Mouse (Mus musculus) C2C12 (cell line): ENCODE results near the gene Hist1h2ah. TPM values are rescaled to one million over a fixed set of nuclear protein-coding genes. Genes with fewer than 3 reads are reported as not detected.

Experiments used
- H3K27me3 ChIP-seq: one replicate; pipeline ENCODE4 v1.6.1; 2011; ENCODE audit not compliant: control insufficient read depth, insufficient read depth, insufficient read length
- H3K36me3 ChIP-seq: one replicate; pipeline ENCODE4 v1.6.1; 2011; ENCODE audit not compliant: control insufficient read depth, insufficient read depth
- H3K4me3 ChIP-seq: one replicate; pipeline ENCODE4 v1.5.1; 2011; ENCODE audit warnings: mild to moderate bottlenecking, control low read depth; ENCODE audit not compliant: poor library complexity, insufficient read depth, severe bottlenecking
- H3K79me2 ChIP-seq: one replicate; pipeline ENCODE4 v1.6.1; 2011; ENCODE audit not compliant: control insufficient read depth, insufficient read depth
- H3K79me3 ChIP-seq: one replicate; pipeline ENCODE4 v1.6.1; 2011; ENCODE audit warnings: low read depth, control low read depth
- H3ac ChIP-seq: one replicate; pipeline ENCODE3; 2011; ENCODE audit warnings: low read depth; ENCODE audit not compliant: control insufficient read depth, insufficient read length
- CEBPB ChIP-seq: IDR thresholded peaks from one replicate; pipeline ENCODE4 v1.6.1; 2011; ENCODE audit warnings: low read depth, mild to moderate bottlenecking, control low read depth, moderate library complexity
- CTCF ChIP-seq: IDR thresholded peaks from one replicate; pipeline ENCODE4 v1.5.1; 2011; ENCODE audit not compliant: control insufficient read depth, insufficient read depth, insufficient read length
- FOSL1 ChIP-seq: IDR thresholded peaks from one replicate; pipeline ENCODE4 v1.8.0; 2011; ENCODE audit warnings: mild to moderate bottlenecking, low read length; ENCODE audit not compliant: poor library complexity, insufficient read depth, severe bottlenecking
- MAX ChIP-seq: IDR thresholded peaks from one replicate; pipeline ENCODE4 v1.6.1; 2011; ENCODE audit warnings: mild to moderate bottlenecking, control low read depth
- MYOD1 ChIP-seq: IDR thresholded peaks from one replicate; pipeline ENCODE4 v1.6.1; 2011; ENCODE audit warnings: low read depth; ENCODE audit not compliant: control insufficient read depth, insufficient read length
- MYOG ChIP-seq: IDR thresholded peaks from one replicate; pipeline ENCODE4 v1.6.1; 2011; ENCODE audit not compliant: control insufficient read depth, insufficient read length; ENCODE audit errors: extremely low read depth
- USF1 ChIP-seq: IDR thresholded peaks from one replicate; pipeline ENCODE4 v1.6.1; 2011; ENCODE audit warnings: low read depth, mild to moderate bottlenecking, control low read depth, moderate library complexity
- polyA plus RNA-seq: library from polyadenylated mRNA; unstranded; fragments of >200 nt; fragmentation: generic; extraction: Trizol; gene quantifications from one replicate; pipeline ENCODE4 v1.2.1, GENCODE M21; 2012; ENCODE audit warnings: missing spikeins

Hist1h2ah gene
- polyA plus RNA-seq, 1 experiment: 9.5 TPM

- no peaks in the 10 kb centered on the region for H3K27me3 ChIP-seq
- H3K79me2 ChIP-seq: no peaks in the 10 kb centered on the region
- H3ac ChIP-seq: peak overlapping the region; percentile 75
- H3K36me3 ChIP-seq: no peaks in the 10 kb centered on the region
- peak overlapping the region; percentile 34 for H3K4me3 ChIP-seq
- TF ChIP-seq FOSL1: no peak
- TF ChIP-seq MYOD1: no peak
- no peak for TF ChIP-seq USF1
- no peak for TF ChIP-seq MYOG
- no peak for TF ChIP-seq CEBPB
- TF ChIP-seq MAX: peak; percentile 79
- TF ChIP-seq CTCF: peak; percentile 91
- H3K79me3 ChIP-seq: no peaks in the 10 kb centered on the region
Measured at GRCm38 (mm10) chr13:22050591-22051522, 15.5 kb upstream of the Hist1h2ah start.

- H3K27me3 ChIP-seq: no peaks in the 10 kb centered on the region
- H3K79me3 ChIP-seq: no peaks in the 10 kb centered on the region
- H3K79me2 ChIP-seq: no peaks in the 10 kb centered on the region
- H3K4me3 ChIP-seq: peak overlapping the region; percentile 19
- H3ac ChIP-seq: no peak overlapping the region
- H3K36me3 ChIP-seq: no peaks in the 10 kb centered on the region
- TF ChIP-seq MYOD1 (no peak), CEBPB (peak; percentile 73), MYOG (no peak)
Measured at GRCm38 (mm10) chr13:22049737-22050440, 14.5 kb upstream of the Hist1h2ah start.

GRCm38 (mm10) chr13:22049041-22049440 is 13.7 kb upstream of the Hist1h2ah start:
- Histone ChIP-seq H3K79me3 (no peaks in the 10 kb centered on the region), H3K4me3 (no peak overlapping the region), H3K27me3 (no peaks in the 10 kb centered on the region), H3ac (no peak overlapping the region), H3K79me2 (no peaks in the 10 kb centered on the region), H3K36me3 (no peaks in the 10 kb centered on the region)
- no peak for TF ChIP-seq FOSL1
- TF ChIP-seq MYOD1: no peak
- no peak for TF ChIP-seq CEBPB
- no peak for TF ChIP-seq MAX
- TF ChIP-seq CTCF: no peak
- TF ChIP-seq MYOG: no peak
- no peak for TF ChIP-seq USF1

GRCm38 (mm10) chr13:22045311-22045710 is 9.9 kb upstream of the Hist1h2ah start:
- H3ac ChIP-seq: no peak overlapping the region
- no peaks in the 10 kb centered on the region for H3K27me3 ChIP-seq
- TF ChIP-seq USF1 (no peak), FOSL1 (no peak), MYOD1 (no peak), MYOG (no peak), MAX (no peak), CEBPB (no peak), CTCF (no peak)
- no peak overlapping the region for H3K4me3 ChIP-seq
- H3K36me3 ChIP-seq: no peaks in the 10 kb centered on the region
- no peaks in the 10 kb centered on the region for H3K79me2 ChIP-seq
- no peaks in the 10 kb centered on the region for H3K79me3 ChIP-seq

- no peak overlapping the region for H3K4me3 ChIP-seq
- H3K79me2 ChIP-seq: no peaks in the 10 kb centered on the region
- TF ChIP-seq MYOD1 (no peak), FOSL1 (no peak), MAX (no peak), MYOG (no peak), CEBPB (no peak), USF1 (no peak), CTCF (no peak)
- no peaks in the 10 kb centered on the region for H3K36me3 ChIP-seq
- no peak overlapping the region for H3ac ChIP-seq
- H3K79me3 ChIP-seq: no peaks in the 10 kb centered on the region
- no peaks in the 10 kb centered on the region for H3K27me3 ChIP-seq
Measured at GRCm38 (mm10) chr13:22044432-22045155, 9.2 kb upstream of the Hist1h2ah start.
